Mouse (Mus musculus) liver, embryonic 12.5 days (tissue): ENCODE data around the gene Keap1. TPM values are rescaled to one million over a fixed set of nuclear protein-coding genes. Genes with fewer than 3 reads are reported as not detected.

Experiments used
- ATAC-seq: fragments of 200-750 bp; cut with Nextera tagmentation; 2 replicates; pipeline ENCODE4 v1.8.0; 2017; ENCODE audit warnings: moderate number of reproducible peaks, mild to moderate bottlenecking, moderate library complexity
- H3K27ac ChIP-seq: fragments of 300-500 bp; sonication (generic); 2 replicates; pipeline ENCODE4 v1.5.1; 2016; ENCODE audit warnings: mild to moderate bottlenecking
- H3K27me3 ChIP-seq: fragments of 300-500 bp; sonication (generic); replicated peaks from 2 replicates; pipeline ENCODE4 v1.6.1; 2016; ENCODE audit warnings: mild to moderate bottlenecking, moderate library complexity
- H3K36me3 ChIP-seq: fragments of 300-500 bp; sonication (generic); 2 replicates; pipeline ENCODE4 v1.6.1; 2016; ENCODE audit warnings: mild to moderate bottlenecking, moderate library complexity
- H3K4me1 ChIP-seq: fragments of 300-500 bp; sonication (generic); 2 replicates; pipeline ENCODE4 v1.6.1; 2016
- H3K4me2 ChIP-seq: fragments of 300-500 bp; sonication (generic); 2 replicates; pipeline ENCODE4 v1.6.1; 2016; ENCODE audit warnings: mild to moderate bottlenecking, moderate library complexity
- H3K4me3 ChIP-seq: fragments of 300-500 bp; sonication (generic); 2 replicates; pipeline ENCODE4 v1.5.1; 2016; ENCODE audit warnings: mild to moderate bottlenecking, moderate library complexity
- H3K9ac ChIP-seq: fragments of 300-500 bp; sonication (generic); 2 replicates; pipeline ENCODE4 v1.6.1; 2016; ENCODE audit warnings: mild to moderate bottlenecking, moderate library complexity
- H3K9me3 ChIP-seq: fragments of 300-500 bp; sonication (generic); replicated peaks from 2 replicates; pipeline ENCODE4 v1.6.1; 2016; ENCODE audit warnings: mild to moderate bottlenecking, moderate library complexity
- WGBS: fragments of 180-500 bp; shearing (Covaris S2); methylation state at CpG from one replicate; pipeline ENCODE4 v1.1.7; 2016; ENCODE audit not compliant: insufficient replicate concordance; 5-methylcytosine and 5-hydroxymethylcytosine counted together
- polyA plus RNA-seq: library from polyadenylated mRNA; unstranded; fragments of >200 nt; fragmentation: Nextera tagmentation; extraction: Ambion mirVana; gene quantifications from 2 replicates; pipeline ENCODE4 v1.2.1, GENCODE M21; 2016

Gene Keap1
- polyA plus RNA-seq, 1 experiment from 2014 or later = 41.6 TPM

DNA sequence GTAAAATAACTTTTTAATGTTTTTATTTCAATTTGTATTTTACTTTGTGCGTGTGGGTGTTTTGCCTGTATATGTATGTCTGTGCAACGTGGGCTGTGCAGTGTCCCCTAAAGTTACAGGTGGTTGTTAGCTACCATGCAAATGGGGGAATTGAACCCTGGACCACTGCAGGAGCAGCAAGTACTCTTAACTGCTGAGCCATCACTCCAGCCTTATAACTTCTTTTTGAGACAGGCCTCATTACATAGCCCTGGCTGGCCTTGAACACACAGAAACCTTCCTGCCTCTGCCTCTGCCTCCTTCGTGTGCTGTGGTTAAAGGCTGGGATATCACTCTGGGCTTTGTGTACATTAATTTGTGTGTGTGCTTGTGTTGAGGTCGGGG, 296 bp upstream of the Keap1 start:
- 20% methylated on average over 4 of the region's 4 CpGs for WGBS
- peaks cover 56% of the 10 kb centered on the region for H3K4me1 ChIP-seq
- peak; percentile 0; the same call in 1 of the 2 replicates for ATAC-seq

DNA sequence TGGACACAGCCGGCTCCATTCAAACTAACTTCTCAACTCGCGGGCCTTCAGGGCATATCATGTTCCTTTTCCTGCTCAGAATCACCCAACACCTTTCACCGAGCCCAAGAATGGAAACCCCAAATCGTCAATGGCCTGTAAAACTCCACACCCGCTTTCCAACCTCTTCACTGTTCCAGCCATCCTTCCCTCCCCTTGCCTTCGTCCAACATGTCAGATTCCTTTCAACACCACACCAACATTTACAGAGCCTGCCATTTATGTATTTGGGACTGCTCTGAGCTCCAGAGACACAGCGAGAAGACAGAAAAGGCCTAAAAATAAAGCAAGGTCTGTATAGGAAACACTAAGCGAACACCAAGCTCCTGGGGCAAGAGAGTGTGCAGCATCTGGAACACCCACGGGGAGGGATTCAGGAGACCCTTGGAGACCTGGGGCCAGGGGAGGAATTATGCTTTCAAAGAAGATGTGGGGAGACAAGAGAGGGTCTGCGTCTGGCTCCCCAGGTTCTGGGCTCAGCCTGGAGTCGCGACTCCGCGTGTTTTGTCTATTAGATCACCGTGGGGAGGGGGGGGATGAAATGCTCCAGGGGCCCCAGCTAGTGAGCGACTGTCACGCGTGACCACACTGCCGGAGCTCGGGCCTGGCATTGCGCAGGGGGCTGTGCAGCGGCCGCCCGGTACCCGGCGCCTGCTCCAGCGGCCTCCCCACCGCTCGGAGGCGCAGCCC, 993 bp downstream of the Keap1 start:
- Histone ChIP-seq H3K27me3 (peaks cover 17% of the 10 kb centered on the region), H3K4me3 (peak overlapping the region; percentile 93), H3K9me3 (0 out of 2 replicates have a peak, but pooled peaks cover 4% of the 10 kb centered on the region), H3K4me2 (peak overlapping the region; percentile 77), H3K4me1 (peaks cover 49% of the 10 kb centered on the region), H3K9ac (peak overlapping the region; percentile 98), H3K27ac (peak overlapping the region; percentile 96), H3K36me3 (peaks cover 42% of the 10 kb centered on the region)
- WGBS = 1% methylated on average over 31 of the region's 31 CpGs
- ATAC-seq = peak; percentile 1; the same call in 1 of the 2 replicates

More for the DNA sequence above, 296 bp upstream of the Keap1 start:
- Histone ChIP-seq H3K9ac (peak overlapping the region; percentile 98), H3K4me2 (peak overlapping the region; percentile 77), H3K4me3 (peak overlapping the region; percentile 93), H3K9me3 (0 out of 2 replicates have a peak, but pooled peaks cover 4% of the 10 kb centered on the region), H3K27me3 (peaks cover 30% of the 10 kb centered on the region), H3K27ac (peak overlapping the region; percentile 96), H3K36me3 (peaks cover 29% of the 10 kb centered on the region)

GRCm38 (mm10) chr9:21237368-21238003, 1.7 kb downstream of the Keap1 start:
- Histone ChIP-seq H3K9ac (peak overlapping the region; percentile 98), H3K36me3 (peaks cover 48% of the 10 kb centered on the region), H3K9me3 (no peaks in the 10 kb centered on the region), H3K27ac (peak overlapping the region; percentile 96), H3K4me1 (peaks cover 49% of the 10 kb centered on the region), H3K27me3 (peaks cover 10% of the 10 kb centered on the region), H3K4me3 (peak overlapping the region; percentile 93), H3K4me2 (peak overlapping the region; percentile 77)
- WGBS = 21% methylated on average over 19 of the region's 19 CpGs
- ATAC-seq = no peak

DNA sequence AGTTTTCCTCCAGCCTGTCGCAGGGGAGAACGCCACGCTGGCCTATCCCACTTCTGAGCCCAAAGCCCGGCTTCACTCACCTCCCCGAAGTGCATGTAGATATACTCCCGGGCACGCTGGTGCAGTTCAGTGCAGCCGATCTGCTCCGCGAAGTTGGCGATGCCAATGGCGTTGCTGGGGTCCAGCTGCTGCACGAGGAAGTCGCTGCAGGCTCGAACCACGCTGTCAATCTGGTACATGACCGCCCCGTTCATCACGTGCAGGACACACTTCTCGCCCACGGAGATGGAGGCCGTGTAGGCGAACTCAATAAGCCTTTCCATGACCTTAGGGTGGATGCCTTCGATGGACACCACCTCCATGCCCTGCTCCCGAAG, 2.2 kb downstream of the Keap1 start:
- H3K27me3 ChIP-seq = peaks cover 5% of the 10 kb centered on the region
- 73% methylated on average over 25 of the region's 25 CpGs for WGBS
- peak overlapping the region; percentile 77 for H3K4me2 ChIP-seq
- peak overlapping the region; percentile 98 for H3K9ac ChIP-seq
- H3K9me3 ChIP-seq = no peaks in the 10 kb centered on the region
- peak overlapping the region; percentile 96 for H3K27ac ChIP-seq
- H3K4me3 ChIP-seq = peak overlapping the region; percentile 93
- H3K36me3 ChIP-seq = peaks cover 53% of the 10 kb centered on the region
- H3K4me1 ChIP-seq = peaks cover 52% of the 10 kb centered on the region
- no peak for ATAC-seq

DNA sequence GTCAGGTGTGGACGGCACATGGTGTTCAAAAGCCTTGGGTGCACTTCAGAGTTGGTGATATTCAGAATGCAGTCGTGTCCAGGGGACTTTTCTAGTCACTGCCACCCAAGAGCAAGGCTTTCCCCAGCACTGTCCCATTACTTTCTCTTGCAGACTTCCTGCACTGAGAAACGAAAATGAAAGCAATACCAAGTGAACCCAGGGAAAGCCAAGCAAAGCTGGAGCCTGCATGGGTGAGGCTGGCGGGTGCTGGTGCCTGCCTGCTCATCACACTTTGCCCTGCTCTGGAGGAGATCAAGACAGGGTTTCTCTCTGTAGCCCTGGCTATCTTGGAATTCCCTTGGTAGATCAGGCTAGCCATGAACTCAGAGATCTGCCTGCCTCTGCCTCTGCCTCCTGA, 3.8 kb downstream of the Keap1 start:
- peaks cover 70% of the 10 kb centered on the region for H3K36me3 ChIP-seq
- H3K4me3 ChIP-seq = no peak overlapping the region
- ATAC-seq = no peak
- peak overlapping the region; percentile 46; the same call in 1 of the 2 replicates for H3K27ac ChIP-seq
- no peaks in the 10 kb centered on the region for H3K9me3 ChIP-seq
- H3K9ac ChIP-seq = peak overlapping the region; percentile 8; the same call in 1 of the 2 replicates
- H3K4me2 ChIP-seq = no peak overlapping the region; the same call in 1 of the 2 replicates
- 79% methylated on average over 4 of the region's 4 CpGs for WGBS
- H3K4me1 ChIP-seq = peaks cover 49% of the 10 kb centered on the region
- H3K27me3 ChIP-seq = no peaks in the 10 kb centered on the region

DNA sequence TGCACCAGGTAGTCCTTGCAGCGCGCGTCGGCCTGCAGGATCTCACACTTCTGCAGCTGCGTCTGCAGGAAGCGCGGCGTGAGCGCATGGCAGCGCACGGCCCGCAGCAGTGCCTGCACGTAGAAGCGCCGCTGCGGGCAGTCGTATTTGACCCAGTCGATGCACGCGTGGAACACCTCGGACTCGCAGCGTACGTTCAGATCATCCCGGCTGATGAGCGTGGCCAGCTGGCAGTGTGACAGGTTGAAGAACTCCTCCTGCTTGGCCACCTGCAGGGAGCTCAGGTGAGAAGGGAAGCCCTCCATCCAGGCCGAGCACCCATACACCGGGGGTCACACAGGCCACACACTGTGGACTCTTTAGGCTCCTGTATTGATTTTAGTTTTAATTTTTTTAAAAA, 5.4 kb downstream of the Keap1 start:
- 90% methylated on average over 28 of the region's 28 CpGs for whole genome bisulfite sequencing
- no peaks in the 10 kb centered on the region for H3K9me3 ChIP-seq
- H3K36me3 ChIP-seq = peaks cover 85% of the 10 kb centered on the region
- no peak for ATAC-seq
- H3K9ac ChIP-seq = no peak overlapping the region
- H3K4me3 ChIP-seq = no peak overlapping the region
- H3K4me2 ChIP-seq = no peak overlapping the region
- H3K4me1 ChIP-seq = peaks cover 37% of the 10 kb centered on the region
- H3K27ac ChIP-seq = no peak overlapping the region
- no peaks in the 10 kb centered on the region for H3K27me3 ChIP-seq

DNA sequence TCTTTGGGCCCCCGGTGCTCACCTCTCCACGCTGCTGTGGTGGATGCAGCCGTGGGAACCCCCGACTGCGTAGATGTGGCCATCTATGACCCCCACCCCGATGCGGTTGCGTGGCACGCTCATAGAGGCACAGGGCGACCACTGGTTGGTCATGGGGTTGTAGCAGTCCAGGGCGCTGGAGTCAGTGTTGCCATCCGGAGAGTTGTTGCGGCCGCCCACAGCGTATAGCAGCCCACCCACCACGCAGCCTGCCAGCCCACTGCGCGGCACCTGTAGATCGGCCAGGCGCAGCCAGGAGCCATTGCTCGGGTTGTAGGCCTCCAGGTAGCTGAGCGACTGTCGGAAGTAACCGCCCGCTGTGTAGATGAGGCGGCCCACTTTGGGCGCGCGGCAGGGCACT, 5.8 kb downstream of the Keap1 start:
- Histone ChIP-seq H3K9me3 (no peaks in the 10 kb centered on the region), H3K36me3 (peaks cover 88% of the 10 kb centered on the region), H3K27me3 (no peaks in the 10 kb centered on the region), H3K4me3 (no peak overlapping the region), H3K27ac (no peak overlapping the region), H3K9ac (no peak overlapping the region), H3K4me1 (peaks cover 41% of the 10 kb centered on the region), H3K4me2 (no peak overlapping the region)
- WGBS = 92% methylated on average over 29 of the region's 29 CpGs
- ATAC-seq = no peak

- no peak for ATAC-seq
- H3K27me3 ChIP-seq = no peaks in the 10 kb centered on the region
- WGBS = 84% methylated on average over 5 of the region's 5 CpGs
- H3K4me1 ChIP-seq = peaks cover 45% of the 10 kb centered on the region
- no peak overlapping the region for H3K27ac ChIP-seq
- no peak overlapping the region for H3K9ac ChIP-seq
- no peak overlapping the region for H3K4me3 ChIP-seq
- H3K4me2 ChIP-seq = no peak overlapping the region
- H3K9me3 ChIP-seq = no peaks in the 10 kb centered on the region
- peaks cover 88% of the 10 kb centered on the region for H3K36me3 ChIP-seq
Observed at GRCm38 (mm10) chr9:21232867-21233266, 6.3 kb downstream of the Keap1 start.

- Histone ChIP-seq H3K4me1 (peaks cover 45% of the 10 kb centered on the region), H3K4me3 (no peak overlapping the region), H3K4me2 (no peak overlapping the region), H3K27me3 (no peaks in the 10 kb centered on the region), H3K9me3 (no peaks in the 10 kb centered on the region), H3K27ac (no peak overlapping the region), H3K9ac (no peak overlapping the region), H3K36me3 (peaks cover 80% of the 10 kb centered on the region)
- 62% methylated on average over 23 of the region's 23 CpGs for WGBS
- no peak for ATAC-seq
Observed at GRCm38 (mm10) chr9:21231551-21231950, 7.6 kb downstream of the Keap1 start.

- peaks cover 46% of the 10 kb centered on the region for H3K4me1 ChIP-seq
- peak overlapping the region; percentile 66 for H3K4me2 ChIP-seq
- H3K9me3 ChIP-seq = no peaks in the 10 kb centered on the region
- ATAC-seq = peak; percentile 65
- peak overlapping the region; percentile 45 for H3K4me3 ChIP-seq
- peak overlapping the region; percentile 63 for H3K27ac ChIP-seq
- H3K9ac ChIP-seq = peak overlapping the region; percentile 56
- 15% methylated on average over 16 of the region's 16 CpGs for WGBS
- peaks cover 38% of the 10 kb centered on the region for H3K36me3 ChIP-seq
- H3K27me3 ChIP-seq = no peaks in the 10 kb centered on the region
Observed at GRCm38 (mm10) chr9:21227342-21227741, 11.8 kb downstream of the Keap1 start.

DNA sequence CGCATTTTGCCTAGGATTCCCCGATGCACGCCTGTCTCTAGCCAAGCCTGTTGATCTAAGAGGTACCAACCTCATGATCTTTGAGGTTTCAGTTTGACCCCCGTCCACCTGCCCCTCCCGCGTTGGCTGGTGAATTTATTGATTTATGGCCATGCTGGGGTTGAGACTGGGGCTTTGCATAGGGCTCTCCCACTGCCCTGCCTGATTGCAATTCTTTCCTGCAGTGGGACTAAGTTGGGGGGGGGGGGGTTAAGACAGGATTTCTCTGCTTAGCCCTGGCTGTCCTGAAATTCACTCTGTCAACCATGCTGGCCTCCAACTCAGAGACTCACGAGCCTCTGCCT, 13.8 kb downstream of the Keap1 start:
- Histone ChIP-seq H3K36me3 (peaks cover 18% of the 10 kb centered on the region), H3K9ac (peak overlapping the region; percentile 45; the same call in 1 of the 2 replicates), H3K4me1 (peaks cover 58% of the 10 kb centered on the region), H3K27ac (peak overlapping the region; percentile 64), H3K4me2 (peak overlapping the region; percentile 78), H3K27me3 (no peaks in the 10 kb centered on the region), H3K4me3 (peak overlapping the region; percentile 49), H3K9me3 (no peaks in the 10 kb centered on the region)
- 15% methylated on average over 7 of the region's 7 CpGs for WGBS
- no peak for ATAC-seq
